In genomic region chr17:47250001-47250400, GRCm38 (mm10) we compare ENCODE assay signal across 17 mouse cellular contexts.
DNase-seq lines count a peak whose midpoint lies in the region; ATAC-seq and TF ChIP-seq lines count a peak whose summit lies in the region.
"Had no signal": no experiment of that assay in that cellular context is flagged by ENCODE, and none has a peak within 500 bp of the region (broad histone marks: within the 10 kb centered on the region; RNA-seq: fewer than 3 reads in every experiment).

No protein-coding gene starts in this region.

- ATAC-seq in heart, embryonic 11.5 days (replicated peaks; ENCODE audit: insufficient number of reproducible peaks, low FRiP score, low TSS enrichment) = no peak
- ATAC-seq in liver, postnatal 0 days = no peak; the same call in 1 of the 2 replicates
- ATAC-seq in liver, embryonic 11.5 days (replicated peaks; ENCODE audit: low FRiP score) = no peak
- ATAC-seq in megakaryocyte, adult 5-6 weeks (ENCODE audit: poor library complexity, severe bottlenecking) = peak; percentile 95

- no peak overlapping the region for H3K9ac ChIP-seq in heart, embryonic 11.5 days (ENCODE audit: low read depth, low read length)
- no peak overlapping the region for H3K9ac ChIP-seq in liver, postnatal 0 days (replicated peaks)
- H3K9ac ChIP-seq in liver, embryonic 11.5 days (ENCODE audit: low read depth, low read length) = no peak overlapping the region
- H3K9ac ChIP-seq in CH12.LX (ENCODE audit: insufficient read depth, low read depth) = no peak overlapping the region
- H3K9ac ChIP-seq: embryonic facial prominence, embryonic 12.5 days; limb, embryonic 12.5 days; neural tube, embryonic 12.5 days had no signal

- no peaks in the 10 kb centered on the region for H3K79me2 ChIP-seq in CH12.LX (replicated peaks; ENCODE audit: control insufficient read depth, extremely low read depth, insufficient read depth, poor library complexity, severe bottlenecking)

- TF ChIP-seq RAD21 in CH12.LX (IDR thresholded peaks at IDR 0.05; ENCODE audit: low read depth, low read length) = no peak

- intact Hi-C loops in left cerebral cortex, postnatal 4 days (cut with DNase I) = no loop called here

- dilution Hi-C loops in CH12.LX (cut with MboI; ENCODE audit: extremely low pct_ligation_motif_present, extremely low pct_unique_long_range_greater_than_20kb, low sequenced_read_pairs) = no loop called here

- no peaks in the 10 kb centered on the region for H3K27me3 ChIP-seq in heart, embryonic 11.5 days (ENCODE audit: control insufficient read depth, insufficient read depth, low read length)
- H3K27me3 ChIP-seq in liver, postnatal 0 days (ENCODE audit: insufficient read depth, low read length) = no peaks in the 10 kb centered on the region
- no peaks in the 10 kb centered on the region for H3K27me3 ChIP-seq in liver, embryonic 11.5 days (replicated peaks; ENCODE audit: control insufficient read depth, insufficient read depth, low read length)
- no peaks in the 10 kb centered on the region for H3K27me3 ChIP-seq in CH12.LX (replicated peaks)
- H3K27me3 ChIP-seq: embryonic facial prominence, embryonic 12.5 days; limb, embryonic 12.5 days; neural tube, embryonic 12.5 days had no signal

- TF ChIP-seq POLR2A in CH12.LX (IDR thresholded peaks at IDR 0.05; ENCODE audit: low read depth, low read length) = no peak

- H3K4me2 ChIP-seq in heart, embryonic 11.5 days = no peak overlapping the region
- H3K4me2 ChIP-seq in liver, postnatal 0 days (ENCODE audit: low read depth, low read length) = no peak overlapping the region
- no peak overlapping the region for H3K4me2 ChIP-seq in liver, embryonic 11.5 days
- H3K4me2 ChIP-seq in CH12.LX (ENCODE audit: insufficient read depth, low read depth, poor library complexity, severe bottlenecking) = no peak overlapping the region
- H3K4me2 ChIP-seq: embryonic facial prominence, embryonic 12.5 days; limb, embryonic 12.5 days; neural tube, embryonic 12.5 days had no signal

- in situ Hi-C loops in CH12.LX (cut with MboI; ENCODE audit: low pct_ligation_motif_present, low pct_unique_long_range_greater_than_20kb, low sequenced_read_pairs) = no loop called here

- no peaks in the 10 kb centered on the region for H3K4me1 ChIP-seq in heart, embryonic 11.5 days (ENCODE audit: control insufficient read depth, insufficient read depth, low read length)
- no peaks in the 10 kb centered on the region for H3K4me1 ChIP-seq in liver, postnatal 0 days (ENCODE audit: insufficient read depth)
- no peaks in the 10 kb centered on the region for H3K4me1 ChIP-seq in liver, embryonic 11.5 days (replicated peaks; ENCODE audit: control insufficient read depth, insufficient read depth, low read length)
- peaks cover 0 to 15% of the 10 kb centered on the region in 2 experiments; a peak in 2 of 4 replicates for H3K4me1 ChIP-seq in CH12.LX (ENCODE audit: control insufficient read depth in 1 of 2, insufficient read depth in 2 of 2)
- H3K4me1 ChIP-seq: neural tube, embryonic 12.5 days had no signal

- no peaks in the 10 kb centered on the region for H3K9me3 ChIP-seq in heart, embryonic 11.5 days (replicated peaks; ENCODE audit: control insufficient read depth, low read length)
- H3K9me3 ChIP-seq in liver, postnatal 0 days (ENCODE audit: low read length) = no peaks in the 10 kb centered on the region
- H3K9me3 ChIP-seq in liver, embryonic 11.5 days (ENCODE audit: control insufficient read depth, low read length) = no peaks in the 10 kb centered on the region
- H3K9me3 ChIP-seq in CH12.LX (replicated peaks; ENCODE audit: low read length) = no peaks in the 10 kb centered on the region
- H3K9me3 ChIP-seq: embryonic facial prominence, embryonic 12.5 days; G1E; limb, embryonic 12.5 days; neural tube, embryonic 12.5 days had no signal

- H3K4me3 ChIP-seq in heart, embryonic 11.5 days (ENCODE audit: low read depth, low read length) = no peak overlapping the region
- no peak overlapping the region for H3K4me3 ChIP-seq in liver, postnatal 0 days (ENCODE audit: low read depth, low read length)
- H3K4me3 ChIP-seq in liver, embryonic 11.5 days (ENCODE audit: low read depth, low read length) = no peak overlapping the region
- H3K4me3 ChIP-seq in CH12.LX (replicated peaks in 1 of 3; ENCODE audit: low read depth in 2 of 3, low read length in 2 of 3, poor library complexity in 1 of 3) = no peak overlapping the region
- H3K4me3 ChIP-seq: embryonic facial prominence, embryonic 12.5 days; limb, embryonic 12.5 days; neural tube, embryonic 12.5 days had no signal

- H3K27ac ChIP-seq in heart, embryonic 11.5 days (ENCODE audit: low read depth, low read length) = no peak overlapping the region
- H3K27ac ChIP-seq in liver, postnatal 0 days (ENCODE audit: low read depth) = peak overlapping the region; percentile 53; the same call in 1 of the 2 replicates
- no peak overlapping the region for H3K27ac ChIP-seq in liver, embryonic 11.5 days (ENCODE audit: low read depth, low read length)
- H3K27ac ChIP-seq in CH12.LX (ENCODE audit: insufficient read depth, low read depth) = no peak overlapping the region
- H3K27ac ChIP-seq: embryonic facial prominence, embryonic 12.5 days; limb, embryonic 12.5 days; neural tube, embryonic 12.5 days had no signal

- WGBS in heart, embryonic 11.5 days (ENCODE audit: insufficient replicate concordance) = 71% methylated on average over 4 of the region's 4 CpGs
- 51% methylated on average over 4 of the region's 4 CpGs for WGBS in liver, postnatal 0 days (ENCODE audit: insufficient replicate concordance)
- whole genome bisulfite sequencing in liver, embryonic 11.5 days = 74% methylated on average over 4 of the region's 4 CpGs

- peak; percentile 95 for DNase-seq in heart, adult 11 months
- no peak for DNase-seq in liver, postnatal 0 days
- no peak for DNase-seq in liver, embryonic 11.5 days (ENCODE audit: low spot score)
- DNase-seq in CH12.LX (ENCODE audit: extremely low read depth) = peak; percentile 22
- DNase-seq in left cerebral cortex, postnatal 4 days = no peak
- no peak for DNase-seq in layer of hippocampus, postnatal 14 days (ENCODE audit: low spot score in 2 of 2)
- DNase-seq: adrenal gland, postnatal 36 days; B cell, adult 2 months; cerebellum, adult 2 months; kidney, postnatal 25 days; layer of hippocampus, postnatal 36 days had no signal

- TF ChIP-seq CTCF in liver, postnatal 0 days (IDR thresholded peaks at IDR 0.05; ENCODE audit: low read depth) = no peak
- TF ChIP-seq CTCF in CH12.LX (conservative IDR thresholded peaks at IDR 0.05 in 1 of 2, IDR thresholded peaks at IDR 0.05 in 1 of 2; ENCODE audit: low read depth in 2 of 2, low read length in 2 of 2) = no peak

- no peak for TF ChIP-seq EP300 in liver, postnatal 0 days (IDR thresholded peaks at IDR 0.05; ENCODE audit: low read depth)
- no peak for TF ChIP-seq EP300 in CH12.LX (IDR thresholded peaks at IDR 0.05; ENCODE audit: low read length)

- H3K36me3 ChIP-seq in heart, embryonic 11.5 days (ENCODE audit: control insufficient read depth, insufficient read depth, low read length) = no peaks in the 10 kb centered on the region
- H3K36me3 ChIP-seq in liver, postnatal 0 days (replicated peaks; ENCODE audit: insufficient read depth, low read length) = no peaks in the 10 kb centered on the region
- H3K36me3 ChIP-seq in liver, embryonic 11.5 days (ENCODE audit: control insufficient read depth, insufficient read depth, low read length) = no peaks in the 10 kb centered on the region
- H3K36me3 ChIP-seq in CH12.LX (replicated peaks in 1 of 2; ENCODE audit: control insufficient read depth in 1 of 2, insufficient read depth in 1 of 2, low read length in 1 of 2) = peaks cover 0 to 12% of the 10 kb centered on the region in 2 experiments
- H3K36me3 ChIP-seq: G1E had no signal

TF ChIP-seq in CH12.LX, 34 proteins besides CTCF, POLR2A, EP300 and RAD21:
- TF ChIP-seq HCFC1 (IDR thresholded peaks at IDR 0.05; ENCODE audit: low read depth, low read length) (no peak), MYC (IDR thresholded peaks at IDR 0.05; ENCODE audit: low read depth, low read length) (no peak), BHLHE40 (IDR thresholded peaks at IDR 0.05; ENCODE audit: low read depth, low read length) (no peak), TCF12 (IDR thresholded peaks at IDR 0.05; ENCODE audit: low read depth, low read length) (no peak)

Comparison
In these comparisons a context has a peak if more than half of its experiments do, and no peak if none do; other contexts are left out.
1. DNase-seq: peak in heart, adult 11 months (single experiment) and CH12.LX (single experiment); none in liver, postnatal 0 days (single experiment), liver, embryonic 11.5 days (single experiment), left cerebral cortex, postnatal 4 days (single experiment) and layer of hippocampus, postnatal 14 days (0 of 2).